Mouse (Mus musculus) hindbrain, embryonic 12.5 days (tissue): ENCODE measurements around the gene Olfr527. TPM values are rescaled to one million over a fixed set of nuclear protein-coding genes. Genes with fewer than 3 reads are reported as not detected.

Experiments
- ATAC-seq: fragments of 200-750 bp; cut with Nextera tagmentation; 2 replicates; pipeline ENCODE4 v1.8.0; 2017; ENCODE audit warnings: moderate TSS enrichment; ENCODE audit not compliant: low FRiP score
- H3K27ac ChIP-seq: fragments of 300-500 bp; sonication (generic); 2 replicates; pipeline ENCODE4 v1.5.1; 2016; ENCODE audit warnings: mild to moderate bottlenecking
- H3K27me3 ChIP-seq: fragments of 300-500 bp; sonication (generic); 2 replicates; pipeline ENCODE4 v1.6.1; 2016; ENCODE audit warnings: mild to moderate bottlenecking
- H3K36me3 ChIP-seq: fragments of 300-500 bp; sonication (generic); 2 replicates; pipeline ENCODE4 v1.6.1; 2016; ENCODE audit warnings: mild to moderate bottlenecking
- H3K4me1 ChIP-seq: fragments of 300-500 bp; sonication (generic); 2 replicates; pipeline ENCODE4 v1.6.1; 2016
- H3K4me2 ChIP-seq: fragments of 300-500 bp; sonication (generic); replicated peaks from 2 replicates; pipeline ENCODE4 v1.6.1; 2016; ENCODE audit warnings: mild to moderate bottlenecking
- H3K4me3 ChIP-seq: fragments of 300-500 bp; sonication (generic); 2 replicates; pipeline ENCODE4 v1.5.1; 2016; ENCODE audit warnings: mild to moderate bottlenecking
- H3K9ac ChIP-seq: fragments of 300-500 bp; sonication (generic); 2 replicates; pipeline ENCODE4 v1.6.1; 2016; ENCODE audit warnings: mild to moderate bottlenecking, moderate library complexity
- H3K9me3 ChIP-seq: fragments of 300-500 bp; sonication (generic); replicated peaks from 2 replicates; pipeline ENCODE4 v1.6.1; 2016; ENCODE audit warnings: mild to moderate bottlenecking
- WGBS: fragments of 180-500 bp; shearing (Covaris S2); methylation state at CpG from one replicate; pipeline ENCODE4 v1.1.7; 2016; 5-methylcytosine and 5-hydroxymethylcytosine counted together
- polyA plus RNA-seq: library from polyadenylated mRNA; unstranded; fragments of >200 nt; fragmentation: Nextera tagmentation; extraction: Ambion mirVana; gene quantifications from 2 replicates; pipeline ENCODE4 v1.2.1, GENCODE M21; 2016

Gene Olfr527
- not detected in 2 replicates for polyA plus RNA-seq

DNA sequence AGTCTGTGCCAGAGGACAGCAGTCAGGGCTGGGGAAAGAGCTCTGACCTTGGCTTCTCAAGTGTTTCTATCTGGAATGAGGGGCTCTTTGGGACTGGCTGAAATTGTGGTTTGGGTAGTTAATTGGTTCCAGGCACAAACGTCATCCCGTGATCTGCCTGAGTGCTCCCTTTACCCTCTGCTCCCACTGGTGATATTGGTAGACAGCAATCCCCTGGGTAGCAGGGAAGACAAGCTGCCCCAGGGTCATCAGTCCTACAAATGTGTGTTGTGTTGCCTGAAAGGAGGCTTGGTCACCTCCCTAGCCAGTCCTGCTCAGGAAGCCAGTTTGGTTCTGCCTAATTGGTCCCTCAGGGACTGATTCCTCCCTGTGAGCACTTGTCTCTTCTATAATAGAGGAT is at the start of gene Olfr527:
Gene Olfr527 (plus strand): TSS at position 301 of the 400 bp plus-strand sequence.
- Histone ChIP-seq H3K4me2 (no peak within 1 kb of the TSS), H3K27me3 (no peaks in the 10 kb centered on the region), H3K27ac (no peak within 1 kb of the TSS), H3K4me1 (no peaks in the 10 kb centered on the region), H3K36me3 (no peaks in the 10 kb centered on the region), H3K9me3 (no peaks in the 10 kb centered on the region), H3K4me3 (no peak within 1 kb of the TSS), H3K9ac (no peak within 1 kb of the TSS)
- ATAC-seq = no peak
- WGBS = 77% methylated on average over 2 of the region's 2 CpGs

DNA sequence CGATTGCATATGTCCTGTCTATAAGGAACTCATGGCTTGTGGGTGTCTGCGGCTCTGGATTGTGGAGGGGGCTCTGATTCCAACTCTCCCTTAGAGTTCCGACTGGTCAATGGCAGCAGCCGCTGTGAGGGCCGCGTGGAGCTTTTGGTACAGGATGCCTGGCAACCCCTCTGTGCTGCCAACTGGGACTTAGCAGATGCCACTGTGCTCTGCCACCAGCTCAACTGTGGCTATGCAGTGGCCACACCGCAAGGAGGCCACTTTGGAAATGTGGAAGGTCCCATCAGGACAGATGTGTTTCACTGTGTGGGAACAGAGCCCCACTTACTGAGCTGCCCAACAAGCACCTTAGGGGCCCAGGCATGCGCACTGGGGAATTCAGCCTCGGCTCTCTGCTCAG is 38.1 kb upstream of the Olfr527 start:
- H3K9me3 ChIP-seq = no peaks in the 10 kb centered on the region
- 95% methylated on average over 9 of the region's 9 CpGs for WGBS
- no peak for ATAC-seq

DNA sequence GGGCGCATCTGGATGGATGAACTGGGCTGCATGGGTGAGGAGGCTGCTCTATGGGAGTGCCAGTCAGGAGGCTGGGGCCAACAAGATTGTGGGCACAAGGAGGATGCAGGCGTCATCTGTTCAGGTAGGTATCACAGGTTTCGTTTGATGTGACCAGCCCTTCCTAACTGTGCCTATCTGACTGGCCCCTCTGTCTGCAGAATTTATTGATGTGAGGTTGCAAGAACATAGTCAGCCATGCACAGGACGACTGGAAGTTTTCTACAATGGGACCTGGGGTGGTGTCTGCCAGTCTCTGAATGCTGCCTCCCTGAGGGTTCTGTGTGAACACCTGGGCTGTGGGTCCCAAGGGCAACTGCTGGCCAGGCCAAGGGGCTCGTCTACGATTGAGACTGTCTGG is 36.9 kb upstream of the Olfr527 start:
- no peak overlapping the region for H3K27ac ChIP-seq
- no peak overlapping the region for H3K9ac ChIP-seq
- no peak overlapping the region for H3K4me3 ChIP-seq
- WGBS = 82% methylated on average over 6 of the region's 6 CpGs
- no peaks in the 10 kb centered on the region for H3K36me3 ChIP-seq
- no peaks in the 10 kb centered on the region for H3K4me1 ChIP-seq
- no peak overlapping the region for H3K4me2 ChIP-seq
- H3K27me3 ChIP-seq = no peaks in the 10 kb centered on the region
- no peak for ATAC-seq
- no peaks in the 10 kb centered on the region for H3K9me3 ChIP-seq

More for the DNA sequence above, 38.1 kb upstream of the Olfr527 start:
- Histone ChIP-seq H3K36me3 (no peaks in the 10 kb centered on the region), H3K4me1 (no peaks in the 10 kb centered on the region), H3K27ac (no peak overlapping the region), H3K9ac (no peak overlapping the region), H3K4me2 (no peak overlapping the region), H3K27me3 (no peaks in the 10 kb centered on the region), H3K4me3 (no peak overlapping the region)

DNA sequence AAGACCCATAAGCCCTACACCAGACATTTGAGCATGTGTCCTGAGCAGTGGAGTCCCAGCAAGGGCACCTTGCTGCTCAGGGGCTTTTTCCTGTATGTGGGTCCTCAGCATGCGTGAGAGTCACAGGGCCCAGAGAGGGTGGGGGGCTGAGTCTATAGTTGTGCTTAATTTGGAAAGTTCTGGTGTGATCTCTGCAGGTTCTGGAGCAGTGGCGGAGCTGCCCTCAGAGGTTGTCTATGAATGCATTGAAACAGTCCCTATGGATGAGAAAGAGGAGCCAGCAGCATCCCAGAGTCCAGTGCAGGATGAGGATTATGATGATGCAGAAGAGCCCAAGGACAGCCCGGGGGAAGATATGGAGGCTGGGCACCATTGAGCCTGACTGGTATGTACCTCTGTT is 34.4 kb upstream of the Olfr527 start:
- Histone ChIP-seq H3K4me3 (no peak overlapping the region), H3K36me3 (no peaks in the 10 kb centered on the region), H3K27me3 (no peaks in the 10 kb centered on the region), H3K4me2 (no peak overlapping the region), H3K4me1 (no peaks in the 10 kb centered on the region), H3K27ac (no peak overlapping the region), H3K9me3 (no peaks in the 10 kb centered on the region), H3K9ac (no peak overlapping the region)
- 87% methylated on average over 3 of the region's 3 CpGs for WGBS
- ATAC-seq = no peak

DNA sequence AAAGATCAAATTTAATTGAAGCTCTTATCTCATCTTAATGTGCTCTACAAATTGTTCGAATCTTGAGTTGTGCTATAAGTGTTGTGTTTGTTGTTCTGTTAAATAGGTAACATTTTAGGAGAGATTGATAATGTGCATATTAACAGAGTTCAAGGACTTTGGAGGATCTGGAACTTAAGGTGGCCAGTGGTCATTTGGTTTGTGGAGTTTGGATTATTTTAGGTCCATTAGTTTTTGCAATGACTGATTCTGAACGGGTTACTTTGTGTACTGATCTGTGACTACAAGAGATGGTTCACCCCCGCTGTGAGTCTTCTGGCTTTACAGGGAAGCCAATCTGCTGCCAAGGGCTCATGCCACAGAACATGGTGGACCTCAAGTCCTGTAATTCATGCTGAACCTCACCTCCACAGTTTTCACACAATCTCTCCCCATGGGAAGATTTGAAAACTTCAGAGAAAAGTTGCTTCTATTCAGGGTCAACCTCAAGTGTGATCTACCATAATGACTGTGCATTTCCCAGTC is 13.9 kb upstream of the Olfr527 start:
- H3K27me3 ChIP-seq = no peaks in the 10 kb centered on the region
- no peak overlapping the region for H3K9ac ChIP-seq
- H3K27ac ChIP-seq = no peak overlapping the region
- no peaks in the 10 kb centered on the region for H3K36me3 ChIP-seq
- H3K4me1 ChIP-seq = no peaks in the 10 kb centered on the region
- 81% methylated on average over 3 of the region's 3 CpGs for WGBS
- H3K4me2 ChIP-seq = no peak overlapping the region
- H3K9me3 ChIP-seq = no peaks in the 10 kb centered on the region
- H3K4me3 ChIP-seq = no peak overlapping the region
- ATAC-seq = no peak

DNA sequence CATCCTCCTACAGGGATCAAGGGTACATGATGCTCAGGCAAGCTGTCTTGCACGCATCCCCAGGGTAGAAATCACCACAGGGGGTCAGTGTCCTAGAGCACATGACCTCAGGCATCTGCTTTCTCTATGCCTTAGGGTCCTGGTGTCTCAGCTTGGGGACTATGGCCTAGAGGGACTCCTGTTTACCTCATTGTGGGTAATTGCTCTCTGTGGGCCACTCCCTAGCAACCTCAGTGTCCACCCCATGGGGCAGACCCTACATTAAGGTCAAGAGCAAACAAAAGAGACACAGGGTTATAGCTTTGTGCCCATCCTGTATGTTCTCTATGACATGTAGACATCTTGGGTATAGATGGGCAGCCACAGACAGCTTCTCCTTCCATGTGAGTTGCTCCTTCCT is 13.3 kb upstream of the Olfr527 start, which contains the start of gene Olfr525:
Gene Olfr525 (plus strand): TSS at position 301 of the 400 bp plus-strand sequence.
- Histone ChIP-seq H3K4me3 (no peak within 1 kb of the TSS), H3K9ac (no peak within 1 kb of the TSS), H3K4me1 (no peaks in the 10 kb centered on the region), H3K9me3 (no peaks in the 10 kb centered on the region), H3K36me3 (no peaks in the 10 kb centered on the region), H3K27me3 (no peaks in the 10 kb centered on the region), H3K27ac (no peak within 1 kb of the TSS), H3K4me2 (no peak within 1 kb of the TSS)
- ATAC-seq = no peak
- 65% methylated on average over 1 of the region's 1 CpGs for WGBS

DNA sequence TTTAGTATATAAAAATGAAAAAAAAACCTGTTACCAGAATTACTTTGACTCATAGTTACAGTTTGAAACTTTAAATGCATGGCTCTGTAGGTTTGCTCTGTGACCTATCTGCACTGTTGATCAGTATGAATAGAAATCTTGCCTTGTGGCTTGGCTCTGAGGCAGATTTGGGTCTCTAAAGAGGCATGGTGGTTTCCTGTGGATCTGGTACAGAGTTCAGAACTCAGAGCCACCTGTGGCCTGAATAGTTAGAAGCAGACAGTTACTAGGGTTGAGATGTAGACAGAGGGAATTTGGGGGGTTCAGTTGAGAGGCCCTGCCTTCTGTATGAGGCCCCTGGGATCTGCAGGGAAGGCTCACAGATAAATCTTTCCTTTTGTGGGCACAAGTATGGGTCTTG is 12.7 kb upstream of the Olfr527 start:
- Histone ChIP-seq H3K27ac (no peak overlapping the region), H3K4me2 (no peak overlapping the region), H3K9me3 (no peaks in the 10 kb centered on the region), H3K4me1 (no peaks in the 10 kb centered on the region), H3K27me3 (no peaks in the 10 kb centered on the region), H3K4me3 (no peak overlapping the region), H3K9ac (no peak overlapping the region), H3K36me3 (no peaks in the 10 kb centered on the region)
- no peak for ATAC-seq

DNA sequence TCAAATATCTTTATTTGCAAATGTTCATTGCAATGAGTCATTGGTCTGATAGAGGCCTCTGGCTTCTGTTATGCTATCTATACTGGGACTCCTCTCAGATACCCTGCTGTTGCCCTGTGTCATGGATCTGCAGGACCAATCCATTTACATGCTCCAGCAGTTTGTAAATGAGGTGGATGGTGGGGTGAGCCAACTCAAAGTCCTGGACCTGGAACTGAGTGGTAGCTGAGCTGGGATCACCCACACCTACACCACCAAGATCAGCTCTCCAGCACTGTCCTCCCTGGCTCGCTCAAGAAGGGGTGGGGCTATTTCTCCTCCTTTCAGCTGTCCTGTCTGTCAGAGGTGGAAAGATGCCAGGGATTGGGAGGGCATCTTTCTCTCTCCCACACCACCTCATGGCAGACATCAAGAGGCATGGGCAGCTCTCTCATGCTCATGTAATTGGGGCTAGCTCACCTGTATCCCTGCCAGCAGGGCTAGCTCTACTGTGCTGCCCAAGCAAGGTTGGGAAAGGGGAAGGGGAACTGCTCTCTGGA is 4.0 kb upstream of the Olfr527 start:
- no peak for ATAC-seq
- H3K4me2 ChIP-seq = no peak overlapping the region
- no peaks in the 10 kb centered on the region for H3K36me3 ChIP-seq
- no peak overlapping the region for H3K4me3 ChIP-seq
- H3K4me1 ChIP-seq = no peaks in the 10 kb centered on the region
- no peak overlapping the region for H3K9ac ChIP-seq
- H3K9me3 ChIP-seq = no peaks in the 10 kb centered on the region
- H3K27me3 ChIP-seq = no peaks in the 10 kb centered on the region
- 53% methylated on average over 1 of the region's 1 CpGs for WGBS
- no peak overlapping the region for H3K27ac ChIP-seq

DNA sequence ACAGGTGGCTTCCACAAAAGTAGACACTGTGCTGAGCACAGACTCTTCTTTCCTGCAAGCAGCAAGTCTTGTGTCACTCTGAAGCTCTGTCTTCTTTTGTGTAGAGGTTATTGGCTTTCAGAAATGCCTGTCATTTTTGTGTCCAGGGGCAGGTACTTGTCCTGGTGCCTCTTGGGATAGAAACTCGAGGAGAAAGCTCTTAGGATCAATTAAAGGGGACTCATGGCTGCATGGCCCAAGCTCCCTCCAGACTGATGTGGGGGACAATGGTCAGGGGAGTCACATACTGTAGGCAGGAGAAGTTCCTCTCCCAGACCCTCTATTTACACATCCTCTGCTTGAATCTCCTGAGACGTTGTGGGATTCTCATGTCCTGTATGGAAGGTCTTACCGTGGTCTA is 27.8 kb downstream of the Olfr527 start, which contains the start of gene Olfr60:
Gene Olfr60 (minus strand): TSS at position 101 of the 400 bp plus-strand sequence.
- Histone ChIP-seq H3K9me3 (no peaks in the 10 kb centered on the region), H3K36me3 (no peaks in the 10 kb centered on the region), H3K27ac (no peak within 1 kb of the TSS), H3K4me3 (no peak within 1 kb of the TSS), H3K9ac (no peak within 1 kb of the TSS), H3K27me3 (no peaks in the 10 kb centered on the region), H3K4me2 (no peak within 1 kb of the TSS), H3K4me1 (no peaks in the 10 kb centered on the region)
- WGBS = 62% methylated on average over 3 of the region's 3 CpGs
- no peak for ATAC-seq

DNA sequence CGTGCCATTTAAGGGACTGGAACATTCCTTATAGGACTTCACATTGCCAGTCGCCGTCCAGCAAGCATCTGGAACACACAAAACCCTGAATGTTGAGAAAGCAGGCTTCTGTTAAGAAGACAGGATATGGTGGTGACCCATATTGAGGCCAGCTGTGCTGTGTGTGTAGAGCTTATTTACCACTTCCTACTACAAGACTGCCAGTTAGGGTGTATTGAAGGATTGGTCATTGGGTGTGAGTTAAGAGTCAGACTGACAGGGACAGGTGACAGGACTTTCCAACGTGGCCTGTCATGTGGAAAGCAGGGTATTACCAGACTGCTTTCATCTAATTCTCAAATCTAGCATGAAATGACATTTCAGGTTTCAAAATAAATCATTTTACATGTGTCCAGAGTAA is 40.5 kb downstream of the Olfr527 start:
- Histone ChIP-seq H3K27ac (no peak overlapping the region), H3K27me3 (no peaks in the 10 kb centered on the region), H3K4me1 (no peaks in the 10 kb centered on the region), H3K9ac (no peak overlapping the region), H3K9me3 (no peaks in the 10 kb centered on the region), H3K4me2 (no peak overlapping the region), H3K36me3 (no peaks in the 10 kb centered on the region), H3K4me3 (no peak overlapping the region)
- no peak for ATAC-seq
- 69% methylated on average over 4 of the region's 4 CpGs for WGBS

DNA sequence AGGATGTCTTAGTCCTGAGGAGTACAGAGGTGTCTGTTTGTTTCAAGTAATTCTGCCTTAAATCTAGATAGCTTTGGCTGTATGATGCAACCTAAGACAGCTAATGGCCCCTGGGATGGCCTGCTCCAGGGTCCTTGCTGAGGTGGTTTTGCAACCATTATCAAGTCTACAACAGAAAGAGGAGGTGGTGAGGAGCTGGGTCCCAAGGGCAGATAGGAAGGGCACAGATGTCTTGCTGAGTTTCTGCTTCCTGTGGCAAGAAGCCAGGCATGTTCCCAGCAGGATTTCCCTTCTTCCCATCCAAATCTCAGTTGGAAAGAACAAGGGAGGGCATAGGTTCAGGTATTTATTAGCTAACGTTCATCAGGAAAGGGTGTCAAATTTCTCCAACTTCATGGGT is 42.4 kb downstream of the Olfr527 start, which contains the start of gene Olfr530:
Gene Olfr530 (minus strand): TSS at position 101 of the 400 bp plus-strand sequence.
- Histone ChIP-seq H3K27me3 (no peaks in the 10 kb centered on the region), H3K9ac (no peak within 1 kb of the TSS), H3K36me3 (no peaks in the 10 kb centered on the region), H3K4me2 (no peak within 1 kb of the TSS), H3K27ac (no peak within 1 kb of the TSS), H3K9me3 (no peaks in the 10 kb centered on the region), H3K4me3 (no peak within 1 kb of the TSS), H3K4me1 (no peaks in the 10 kb centered on the region)
- no peak for ATAC-seq
- WGBS = 33% methylated on average over 1 of the region's 1 CpGs

DNA sequence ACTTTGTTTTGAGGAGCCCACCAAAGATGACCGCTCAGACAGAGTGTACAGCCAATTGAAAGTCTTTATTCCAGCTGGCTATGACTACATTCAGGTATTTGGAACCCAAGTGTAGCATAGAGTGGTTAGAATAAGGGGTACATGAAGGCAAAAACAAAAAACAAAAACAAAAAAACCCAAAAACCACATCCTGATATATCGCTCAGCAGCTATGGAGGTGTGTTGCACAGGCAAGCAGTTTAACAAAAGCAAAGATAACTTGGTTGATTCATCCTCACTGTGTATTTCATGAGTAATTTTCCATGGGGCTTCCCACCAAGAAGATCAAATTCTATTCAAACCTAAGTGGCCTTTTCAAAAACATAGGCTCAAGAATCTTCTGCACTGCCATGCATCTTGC is 43.1 kb downstream of the Olfr527 start:
- H3K9me3 ChIP-seq = no peaks in the 10 kb centered on the region
- no peak overlapping the region for H3K9ac ChIP-seq
- H3K4me1 ChIP-seq = no peaks in the 10 kb centered on the region
- no peak overlapping the region for H3K4me2 ChIP-seq
- H3K27ac ChIP-seq = no peak overlapping the region
- H3K36me3 ChIP-seq = no peaks in the 10 kb centered on the region
- no peak overlapping the region for H3K4me3 ChIP-seq
- no peak for ATAC-seq
- 98% methylated on average over 2 of the region's 2 CpGs for WGBS
- H3K27me3 ChIP-seq = no peaks in the 10 kb centered on the region
